Mouse (Mus musculus): Measurements from ENCODE around the gene Yy1.

The Yy1 gene

DNA sequence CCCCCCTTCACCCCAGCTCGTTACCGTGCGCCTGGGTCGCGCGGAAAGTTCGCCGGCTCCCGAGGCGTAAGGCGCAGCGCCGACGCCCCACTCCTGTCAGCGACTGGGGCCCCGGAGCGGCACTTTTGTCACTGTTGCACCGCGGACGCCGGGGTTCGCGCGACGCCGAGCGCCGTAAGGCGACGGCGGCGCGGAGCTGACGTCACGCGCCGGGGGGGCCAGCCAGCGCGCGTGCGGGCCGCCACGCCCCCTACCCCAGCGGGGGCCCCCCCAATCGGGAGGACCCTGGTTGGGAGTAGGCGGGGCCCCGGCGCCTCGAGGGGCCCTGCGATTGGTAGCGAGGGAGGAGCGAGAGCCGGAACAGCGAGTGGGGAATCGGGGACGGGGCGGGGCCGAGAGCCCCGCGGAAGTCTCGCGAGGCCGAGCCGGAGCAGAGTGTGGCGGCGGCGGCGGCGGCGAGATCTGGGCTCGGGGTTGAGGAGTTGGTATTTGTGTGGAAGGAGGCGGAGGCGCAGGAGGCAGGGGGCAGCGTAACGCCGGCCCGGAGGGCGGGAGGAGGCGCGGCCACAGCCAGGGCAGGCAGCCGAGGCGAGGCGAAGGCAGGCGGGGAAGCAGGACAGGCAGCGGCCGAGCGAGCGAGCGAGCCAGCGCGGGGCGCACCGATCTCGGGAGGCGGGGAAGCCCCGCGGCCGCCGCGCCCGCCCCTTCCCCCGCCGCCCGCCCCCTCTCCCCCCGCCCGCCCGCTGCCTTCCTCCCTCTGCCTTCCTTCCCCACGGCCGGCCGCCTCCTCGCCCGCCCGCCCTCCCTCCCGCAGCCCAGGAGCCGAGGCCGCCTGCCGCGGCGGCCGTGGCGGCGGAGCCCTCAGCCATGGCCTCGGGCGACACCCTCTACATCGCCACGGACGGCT, at the start of gene Yy1:
Gene Yy1 (plus strand): TSS at position 428 of the 907 bp plus-strand sequence.
- peak; percentile 98 for DNase-seq

DNA sequence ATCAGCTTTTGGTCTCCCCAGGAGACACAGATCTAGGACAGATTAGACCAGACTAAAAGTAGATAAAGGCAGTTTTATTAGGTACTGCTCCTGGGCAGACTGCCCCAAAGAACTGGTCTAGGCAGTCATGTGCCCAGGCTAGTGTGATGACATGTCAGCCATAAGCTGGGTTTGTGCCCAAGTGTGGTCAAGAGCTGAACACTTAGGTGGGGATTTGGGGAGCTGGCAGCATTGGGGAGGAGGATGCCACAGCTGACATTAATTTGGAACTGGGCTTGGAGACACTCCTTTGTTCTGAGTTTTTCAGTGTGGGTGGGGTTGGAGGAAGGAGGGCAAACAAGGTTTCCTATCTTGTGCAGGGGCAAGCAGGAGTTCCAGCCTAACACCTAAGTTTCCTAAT, 46.8 kb upstream of the Yy1 start:
- DNase-seq, result no peak

DNA sequence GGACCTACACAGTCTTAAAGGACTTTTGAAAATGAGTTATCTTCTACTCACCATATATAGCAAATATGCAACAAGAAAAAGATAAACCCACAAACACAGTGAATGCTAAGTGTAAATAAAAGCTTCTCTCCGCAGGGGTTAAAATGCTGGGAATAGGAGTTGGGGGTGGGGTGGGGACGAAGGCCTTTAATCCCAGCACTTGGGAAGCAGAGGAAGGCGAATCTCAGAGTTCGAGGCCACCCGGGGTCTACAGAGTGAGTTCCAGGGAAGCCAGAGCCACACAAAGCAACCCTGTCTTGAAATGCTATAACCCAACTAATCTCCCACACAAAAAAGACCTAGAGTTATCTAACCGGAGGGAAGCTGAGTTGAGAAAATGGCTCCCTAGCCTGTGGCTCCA, 43.8 kb upstream of the Yy1 start:
- no peak for DNase-seq

DNA sequence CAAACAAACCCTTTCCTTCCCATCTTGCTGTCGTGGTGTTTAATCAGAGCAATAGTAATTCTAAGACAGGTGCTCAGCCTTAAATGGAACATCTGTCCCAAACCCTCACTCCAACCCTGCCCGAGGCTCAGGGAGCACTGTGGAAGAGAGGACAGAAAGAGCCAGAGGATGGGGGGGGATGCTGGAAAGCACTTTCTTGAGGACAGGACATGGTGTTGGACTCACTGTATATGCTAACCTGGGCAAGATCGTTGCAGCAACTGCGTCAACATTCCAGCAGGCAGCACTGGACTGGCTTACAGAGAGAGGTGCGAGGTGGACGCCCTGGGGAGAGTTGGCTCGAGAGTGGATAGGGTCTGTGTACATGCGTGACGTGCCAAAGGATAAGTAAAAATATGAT, 43.3 kb upstream of the Yy1 start:
- no peak for DNase-seq

DNA sequence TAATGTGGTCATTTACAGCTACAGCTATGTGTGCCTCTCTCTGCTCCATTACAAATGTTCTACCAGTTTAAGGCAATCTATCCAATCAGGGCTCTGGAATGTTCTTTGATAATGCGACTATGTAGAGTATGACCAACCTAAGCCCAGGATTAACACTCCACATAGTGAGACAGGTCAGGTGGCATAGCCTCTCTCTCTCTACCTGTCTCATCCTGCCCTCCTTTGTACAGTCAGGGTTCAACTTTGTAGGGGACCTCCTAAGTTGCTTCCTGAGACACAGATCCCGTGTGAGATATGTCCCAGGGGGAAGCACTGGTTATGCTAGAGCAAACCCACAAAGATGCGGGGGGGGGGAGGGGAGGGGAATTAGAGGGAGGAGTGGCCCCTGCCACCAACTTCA, 42.5 kb upstream of the Yy1 start:
- no peak for DNase-seq

DNA sequence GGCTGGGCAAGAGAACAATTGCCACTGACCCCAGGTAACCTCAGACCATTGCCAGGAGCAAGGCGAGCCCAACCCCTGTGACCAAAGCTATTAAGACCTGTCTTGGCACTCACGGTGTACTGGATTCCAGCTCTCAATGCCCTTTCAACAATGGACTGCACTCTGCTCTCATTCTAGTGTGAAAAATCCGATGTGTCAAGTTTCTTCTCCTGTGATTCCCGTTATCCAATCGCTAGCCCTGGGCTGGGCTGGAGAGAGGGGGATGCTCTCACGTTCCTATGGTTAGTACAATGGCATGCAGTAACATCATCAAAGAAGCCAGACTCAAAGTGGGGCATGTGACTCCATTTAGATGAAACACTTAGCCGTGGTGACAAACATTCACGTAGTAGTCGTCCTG, 41.0 kb upstream of the Yy1 start:
- DNase-seq, result no peak

DNA sequence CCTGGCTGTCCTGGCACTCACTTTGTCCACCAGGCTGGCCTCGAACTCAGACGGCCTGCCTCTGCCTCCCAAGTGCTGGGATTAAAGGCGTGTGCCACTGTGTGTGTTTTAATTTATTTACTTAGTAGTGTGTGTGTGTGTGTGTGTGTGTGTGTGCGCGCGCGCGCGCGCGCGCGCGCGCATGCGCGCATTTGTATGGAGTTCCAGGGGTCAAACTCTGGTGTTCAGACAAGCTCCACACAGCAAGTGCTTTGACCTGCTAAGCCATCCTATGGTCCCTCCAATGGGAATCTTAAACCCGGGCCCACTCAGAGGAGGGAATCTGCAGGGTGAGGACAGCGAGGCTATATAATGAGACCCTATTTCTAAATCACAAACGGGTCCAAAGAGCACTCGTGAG, 37.6 kb upstream of the Yy1 start:
- DNase-seq, result no peak

DNA sequence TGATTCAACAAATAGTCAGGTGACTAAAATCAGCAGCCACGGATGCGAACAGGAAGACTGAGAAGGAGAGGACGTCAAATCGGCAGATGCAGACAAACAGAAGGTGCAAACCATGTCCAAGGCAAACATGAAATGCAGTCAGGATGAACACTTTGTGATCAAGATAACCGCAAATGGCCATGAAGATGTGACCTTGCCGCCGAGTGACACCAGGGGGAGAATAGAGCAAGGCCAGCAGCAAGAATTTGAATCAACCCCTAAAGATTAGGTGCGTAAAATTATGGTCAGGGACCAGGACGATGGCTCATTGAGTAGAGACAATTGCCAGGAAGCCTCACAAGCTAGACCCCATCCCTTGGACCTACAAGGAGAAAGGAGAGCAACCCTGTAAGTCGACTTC, 36.2 kb upstream of the Yy1 start:
- DNase-seq, result peak; percentile 14

DNA sequence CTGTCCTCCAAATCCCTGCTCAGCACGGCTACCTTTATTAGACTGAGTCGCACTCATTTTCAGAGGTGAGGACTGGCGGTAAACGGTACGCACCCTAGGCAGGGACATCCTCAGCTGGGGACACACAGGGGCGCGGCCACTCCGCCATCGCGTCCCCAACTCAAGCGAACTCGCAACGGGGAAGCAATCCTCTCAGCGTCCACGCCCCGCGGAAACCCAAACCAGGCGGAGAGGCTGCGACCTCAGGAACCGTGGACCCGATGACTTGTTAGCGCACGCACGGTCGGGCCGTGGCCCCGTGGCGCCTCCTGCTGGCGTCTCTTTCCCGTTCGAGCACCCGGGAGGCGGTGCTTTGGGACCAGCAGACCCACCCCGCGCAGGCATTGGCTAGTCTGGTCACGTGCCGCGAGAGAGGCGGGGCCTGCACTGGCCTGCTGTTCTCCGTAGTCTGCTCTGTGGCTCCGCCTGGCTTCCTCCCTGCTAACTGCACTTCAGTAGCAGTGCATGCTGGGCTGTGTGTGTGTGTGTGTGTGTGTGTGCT, 35.0 kb upstream of the Yy1 start:
- DNase-seq, result peak; percentile 98

DNA sequence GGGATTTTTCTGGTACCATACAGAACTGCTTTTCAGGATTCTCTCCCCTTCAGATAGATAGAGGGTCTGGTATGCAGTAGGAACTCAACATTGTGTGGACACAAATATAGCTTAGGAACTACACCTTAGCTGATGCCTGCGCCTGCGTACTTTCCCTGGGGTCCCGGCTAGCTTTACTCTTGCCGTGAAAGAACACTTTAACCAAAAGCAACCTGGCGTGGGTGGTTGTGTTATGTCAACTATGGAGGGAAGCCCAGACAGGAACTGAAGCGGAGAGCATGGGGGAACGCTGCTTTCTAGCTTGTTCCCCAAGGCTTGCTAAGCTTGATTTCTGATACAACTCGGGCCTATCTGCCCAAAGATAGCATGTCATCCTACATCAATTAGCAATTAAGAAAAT, 34.5 kb upstream of the Yy1 start:
- no peak for DNase-seq

DNA sequence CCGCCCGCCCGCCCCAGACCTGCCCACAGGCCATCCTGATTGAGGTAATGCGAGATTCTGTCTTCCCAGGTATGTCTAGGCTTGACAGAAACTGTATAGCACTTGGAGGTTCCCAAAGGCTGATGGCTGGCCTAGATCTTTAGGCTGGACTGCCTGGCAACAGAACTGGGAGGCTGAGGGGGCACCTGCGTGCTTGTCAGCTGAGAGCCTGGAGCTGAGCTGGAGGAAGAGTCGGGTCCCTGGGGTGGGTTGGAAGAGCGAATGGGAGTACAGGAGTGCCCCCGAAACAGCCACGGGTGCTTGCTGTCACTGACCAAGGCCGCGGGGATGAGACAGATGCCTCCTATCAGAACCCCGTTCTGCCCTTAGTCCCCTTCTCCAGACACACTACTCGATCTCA, 34.1 kb upstream of the Yy1 start:
- peak; percentile 19 for DNase-seq

DNA sequence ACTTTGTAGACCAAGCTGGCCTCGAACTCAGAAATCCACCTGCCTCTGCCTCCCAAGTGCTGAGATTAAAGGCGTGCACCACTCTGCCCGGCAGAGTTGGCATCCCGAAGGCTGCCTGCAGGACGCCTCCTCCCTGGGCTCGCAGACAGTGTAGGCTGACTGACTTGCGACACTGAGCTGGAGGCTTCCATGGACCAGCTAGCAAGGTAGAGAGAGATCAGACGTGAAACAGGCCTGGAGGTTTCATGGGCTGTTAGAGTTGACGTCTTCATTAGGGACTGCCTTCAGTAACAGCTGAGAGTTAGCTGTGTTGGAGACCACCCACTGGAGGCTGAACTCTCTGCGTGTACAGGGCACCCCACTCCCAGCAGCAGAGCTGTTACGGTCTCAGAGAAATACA, 33.5 kb upstream of the Yy1 start:
- DNase-seq, result no peak

DNA sequence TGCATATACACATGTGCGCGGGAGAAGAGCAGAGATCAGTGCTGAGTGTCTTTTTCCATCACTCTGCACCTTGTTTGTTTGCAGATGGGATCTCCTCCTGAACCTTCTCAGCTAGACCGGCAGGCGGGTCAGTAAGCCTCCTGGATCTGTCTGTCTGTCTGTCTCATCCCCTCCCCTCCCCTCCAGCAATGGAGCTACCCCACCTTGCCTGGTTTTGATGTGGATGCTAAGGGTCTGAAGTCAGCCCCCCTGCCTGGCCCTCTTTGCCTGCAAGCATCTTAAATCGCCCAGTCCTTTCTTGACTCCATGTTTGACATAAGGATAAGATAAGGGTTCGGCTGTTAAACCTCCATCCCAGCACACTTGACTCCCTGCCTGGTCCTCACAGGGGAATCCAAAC, 32.8 kb upstream of the Yy1 start:
- DNase-seq, result no peak

DNA sequence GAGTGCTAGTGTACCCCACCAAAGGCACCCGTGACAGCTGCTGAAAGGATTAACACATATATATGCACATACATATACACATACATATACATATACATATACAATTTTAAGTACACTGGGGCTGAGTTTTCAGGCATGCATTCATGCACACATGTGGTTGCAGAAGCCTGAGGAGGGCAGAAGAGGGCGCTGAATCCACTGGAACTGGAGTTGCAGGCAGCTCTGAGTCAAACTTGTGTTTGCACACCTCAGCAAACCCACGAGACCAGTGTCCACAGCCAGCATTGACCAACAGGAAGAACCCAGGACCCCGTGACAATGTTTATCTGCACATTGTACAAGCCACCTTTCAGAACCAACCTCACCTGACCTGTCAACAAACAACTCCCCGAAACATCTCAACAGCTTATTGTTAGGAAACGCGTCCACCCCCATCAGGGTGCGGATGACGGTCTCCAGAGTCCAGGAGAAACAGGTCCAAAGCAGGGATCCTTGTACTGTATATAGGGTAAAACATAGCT, 32.2 kb upstream of the Yy1 start:
- DNase-seq, result no peak

DNA sequence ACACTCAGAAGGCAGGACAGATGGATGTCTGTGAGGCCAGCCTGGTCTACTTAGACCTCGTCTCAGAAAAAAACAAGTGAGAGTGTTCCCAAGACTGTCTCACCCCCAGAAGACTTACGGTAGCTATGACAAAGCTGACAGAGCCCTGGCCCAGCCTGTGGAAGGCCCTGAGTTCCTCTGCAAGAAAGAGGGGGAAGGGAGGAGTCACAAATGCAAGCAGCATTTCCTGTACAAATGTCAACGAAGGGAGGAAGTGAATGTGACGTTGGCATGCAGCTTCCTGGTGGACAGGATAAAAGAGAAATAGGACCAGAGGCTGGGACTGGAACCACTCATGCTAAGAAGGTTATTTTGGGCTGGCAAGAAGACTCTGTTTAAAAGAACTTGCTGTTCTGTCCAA, 31.6 kb upstream of the Yy1 start:
- DNase-seq, result no peak

DNA sequence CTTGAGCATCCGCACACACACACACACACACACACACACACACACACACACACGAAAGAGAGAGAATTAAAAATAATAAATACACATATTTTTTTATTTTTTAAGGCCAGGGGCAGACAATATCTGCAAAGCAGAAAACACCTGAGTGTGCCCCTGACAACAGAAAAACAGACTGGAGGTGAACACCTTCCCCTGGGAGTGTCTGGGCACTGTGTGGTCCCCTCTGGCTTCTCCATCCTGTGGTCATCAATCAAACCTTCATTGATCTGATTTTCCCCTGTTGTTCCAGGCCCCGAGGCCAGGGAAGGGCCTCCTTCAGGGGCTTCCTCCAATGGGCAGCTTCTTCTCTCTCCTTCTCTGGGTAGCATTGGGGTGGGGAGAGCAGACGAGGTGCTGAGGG, 31.1 kb upstream of the Yy1 start:
- DNase-seq, result no peak

DNA sequence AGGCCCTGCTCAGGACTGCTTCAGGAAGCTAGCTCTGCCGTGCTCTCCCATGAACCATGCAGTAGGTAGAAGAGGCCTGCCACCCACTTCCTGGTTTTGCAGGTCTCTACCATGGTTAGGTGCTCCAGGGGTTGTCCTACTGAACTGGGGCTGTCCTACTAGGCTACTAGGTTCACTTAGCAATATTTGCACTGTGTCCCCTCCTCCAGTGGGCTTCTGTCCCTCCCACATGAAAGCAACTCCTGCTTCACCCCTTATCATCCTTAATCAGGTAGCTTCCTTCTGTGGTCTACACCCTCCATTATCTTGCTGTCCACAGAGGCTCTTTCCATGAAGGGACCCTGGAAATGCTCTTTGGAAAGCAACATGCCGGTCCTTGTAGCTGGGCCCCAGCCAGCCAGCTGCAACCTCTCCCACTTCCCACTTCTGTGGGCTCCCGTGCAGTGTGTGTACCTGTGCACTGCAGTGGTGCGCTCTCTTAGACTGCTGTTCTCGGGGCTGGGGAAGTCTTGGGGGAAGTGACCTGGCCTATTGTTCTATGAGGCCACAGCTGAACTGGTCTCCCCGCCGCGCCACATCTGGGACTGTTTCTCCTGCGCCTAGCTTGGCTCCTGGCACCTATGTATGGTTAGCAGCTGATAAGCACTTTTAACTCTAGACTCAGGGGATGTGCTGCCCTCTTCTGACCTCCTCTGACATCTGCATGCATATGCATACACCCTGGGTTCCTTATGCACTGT, 29.5 kb upstream of the Yy1 start:
- DNase-seq, result no peak

DNA sequence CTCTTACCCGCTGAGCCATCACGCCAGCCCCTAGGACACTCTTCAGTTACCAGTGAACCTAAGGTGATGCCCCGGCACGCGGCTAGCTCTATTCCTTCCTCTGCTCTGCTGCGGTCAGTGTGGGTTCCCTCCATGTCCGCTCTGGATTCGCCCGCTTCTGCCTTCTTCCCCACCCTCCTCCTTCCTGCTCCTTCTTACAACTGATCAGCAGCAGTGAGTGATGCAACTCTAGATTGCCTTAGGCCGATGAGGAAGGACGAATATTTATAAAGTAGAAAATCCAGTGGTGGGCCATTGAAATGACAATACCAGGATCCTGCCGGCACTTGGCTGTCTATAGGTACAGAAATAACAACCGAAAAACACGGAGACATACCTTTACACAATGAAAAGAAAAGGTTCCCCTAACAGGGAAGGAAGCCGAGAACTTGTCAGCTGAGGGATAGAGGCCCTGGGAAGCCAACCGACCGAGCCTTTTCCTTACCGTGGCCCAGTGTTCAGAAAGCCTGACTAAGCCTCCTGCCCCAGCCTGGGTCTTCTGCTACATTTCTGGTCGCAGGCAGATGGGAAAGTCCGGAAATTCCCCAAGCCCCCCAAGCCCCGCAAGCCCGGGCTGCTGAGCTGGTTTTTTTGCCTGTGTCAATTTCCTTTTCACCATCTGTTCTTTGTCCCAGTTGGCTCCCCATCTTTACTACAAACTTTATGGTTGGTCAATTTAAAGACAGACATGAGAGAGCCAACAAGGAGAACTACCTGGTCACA, 27.7 kb upstream of the Yy1 start:
- peak; percentile 8 for DNase-seq

DNA sequence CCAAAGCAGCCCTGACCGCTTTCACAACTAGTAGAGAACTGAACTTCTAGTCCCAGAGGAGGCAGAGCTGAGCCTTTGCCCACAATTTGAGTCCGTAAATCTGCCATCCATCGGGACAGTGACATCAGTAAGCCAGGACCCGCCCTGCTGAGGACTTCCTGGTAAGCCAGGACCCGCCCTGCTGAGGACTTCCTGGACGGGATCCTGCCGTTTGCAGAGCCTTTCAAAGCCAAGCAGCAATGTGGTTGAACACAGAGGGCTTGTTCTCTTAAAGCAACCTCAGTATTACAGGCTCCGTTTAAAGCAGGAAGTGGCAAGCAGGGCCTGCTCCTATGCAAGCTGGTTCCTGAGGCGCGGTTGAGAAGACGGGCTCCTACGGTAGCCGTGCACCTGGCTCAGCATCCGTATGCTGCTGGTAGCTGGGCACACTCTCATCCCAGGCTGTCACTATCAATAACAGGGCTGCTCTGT, 27.0 kb upstream of the Yy1 start:
- DNase-seq, result peak; percentile 57

DNA sequence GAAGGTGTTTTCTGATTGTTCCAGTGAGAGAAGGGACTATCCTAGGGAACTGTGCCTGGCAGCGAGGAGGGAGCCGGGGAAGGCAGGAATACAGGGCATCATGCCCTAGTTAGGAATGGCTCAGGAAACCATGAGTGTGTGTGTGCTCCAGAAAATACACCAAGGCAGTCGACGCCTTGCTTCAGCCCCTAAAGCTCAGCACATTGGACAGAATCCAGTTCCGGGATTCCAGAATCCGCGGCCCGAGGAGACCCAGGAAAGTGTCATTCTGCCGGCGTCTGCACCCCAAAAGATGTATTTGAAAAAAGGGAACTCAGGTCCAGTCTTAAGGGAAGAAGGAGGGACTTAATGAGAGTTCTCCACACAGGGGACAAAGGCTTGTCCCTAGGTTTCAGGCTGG, 26.5 kb upstream of the Yy1 start:
- DNase-seq, result peak; percentile 29

DNA sequence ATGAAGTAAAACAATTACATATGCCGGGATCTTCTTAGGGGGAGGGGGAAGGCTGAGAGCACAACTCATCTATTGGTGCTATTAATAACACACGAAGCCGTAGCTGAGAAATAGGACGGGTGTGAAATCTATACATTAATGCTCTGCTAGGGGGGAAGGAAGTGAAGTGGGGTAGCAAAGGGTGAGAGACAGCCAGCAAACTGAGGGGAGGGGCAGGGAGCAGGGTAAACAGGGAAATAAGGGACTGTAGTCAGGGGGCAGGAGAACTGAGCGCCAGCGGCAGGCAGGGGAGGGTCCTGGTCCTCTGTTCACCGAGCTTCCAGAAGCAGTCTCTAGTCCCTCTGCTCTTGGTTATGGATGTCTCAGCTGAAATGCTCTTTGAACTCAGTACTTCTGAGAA, 25.9 kb upstream of the Yy1 start:
- no peak for DNase-seq

DNA sequence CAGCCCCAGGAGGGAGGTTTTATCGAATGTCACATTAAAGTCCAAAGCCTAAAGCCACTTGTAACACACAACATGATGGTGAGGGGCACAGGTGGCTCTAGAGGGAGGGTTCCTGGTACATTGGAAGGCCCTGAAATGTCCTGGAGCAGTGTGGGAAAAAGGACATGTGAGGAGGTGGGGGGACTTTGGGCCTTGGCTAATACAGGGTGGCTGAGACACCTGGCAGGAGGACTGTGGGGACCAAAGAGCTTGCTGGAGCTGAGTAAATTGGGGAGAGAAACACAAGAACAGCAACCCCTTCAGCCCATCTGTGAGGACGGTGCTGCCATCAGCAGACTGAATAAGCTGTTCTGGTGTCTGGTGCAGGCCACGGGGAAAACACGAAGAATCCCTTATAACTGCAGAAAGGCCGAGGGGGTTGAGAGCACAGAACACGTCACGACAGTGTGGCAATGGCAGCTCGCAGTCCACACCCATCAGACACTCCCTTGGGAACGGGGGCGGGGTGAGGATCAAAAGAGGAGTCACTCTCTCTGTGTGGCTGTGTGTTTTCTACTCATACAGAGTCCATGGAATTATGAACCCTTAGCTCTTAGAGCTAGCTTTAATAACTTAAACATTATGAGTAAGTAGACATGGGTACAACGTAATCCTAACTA, 24.4 kb upstream of the Yy1 start:
- no peak for DNase-seq

Measured in cerebellum, adult 9-10 months (tissue).